Mouse (Mus musculus) retina, postnatal 7 days (tissue): ENCODE data around the gene Krt6b.
"Not testable (repeated sequence)": the region's sequence is repeated elsewhere in the genome, so short reads cannot be mapped to it uniquely, and the experiment has no call there.

Experiments used
- DNase-seq: peaks from one replicate; pipeline ENCODE4 v3.0.0-alpha.2; 2012; ENCODE audit warnings: low read depth, low spot score

Gene Krt6b

DNA sequence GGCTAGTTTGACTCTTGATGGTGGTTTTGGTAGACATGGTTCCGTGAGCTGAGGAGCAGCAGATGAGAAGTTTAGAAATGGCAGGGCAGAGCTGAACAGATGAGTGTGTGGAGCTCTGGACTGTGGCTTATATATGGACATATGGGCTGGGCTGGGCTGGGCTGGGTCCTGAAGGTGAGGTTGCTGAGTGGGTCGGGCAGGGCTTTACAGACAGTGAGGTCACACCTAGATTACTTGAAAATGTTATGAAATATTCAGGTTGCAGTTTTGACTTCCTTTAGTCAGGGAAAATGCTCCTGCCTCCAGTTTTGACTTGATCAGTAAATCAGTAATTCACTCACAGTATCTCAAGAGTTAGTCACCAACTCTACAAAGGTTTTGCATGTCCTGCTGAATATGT, at the start of gene Krt6b:
Krt6b (minus strand) TSS at position 101 of the 400 bp plus-strand sequence.
- no peak for DNase-seq

DNA sequence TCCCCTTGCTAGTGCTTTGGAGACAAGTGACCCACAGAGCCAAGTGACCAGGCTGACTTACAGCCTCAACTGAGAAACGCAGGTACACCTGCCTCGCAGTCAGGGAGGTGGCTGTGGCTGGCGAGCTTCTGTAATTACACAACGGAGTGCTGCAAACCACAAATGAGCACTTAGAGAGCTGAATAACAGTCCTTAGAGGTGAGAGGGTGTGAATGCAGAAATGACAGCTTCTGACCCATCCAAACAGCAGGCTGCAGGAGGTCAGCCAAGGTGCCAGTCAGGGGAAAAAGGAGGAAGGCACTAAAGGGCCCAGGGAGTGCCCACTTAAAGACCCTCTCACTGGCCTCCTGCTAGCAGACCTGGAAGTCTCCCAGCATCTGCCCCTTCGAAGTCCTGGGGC, 44.6 kb upstream of the Krt6b start:
- DNase-seq, result no peak

DNA sequence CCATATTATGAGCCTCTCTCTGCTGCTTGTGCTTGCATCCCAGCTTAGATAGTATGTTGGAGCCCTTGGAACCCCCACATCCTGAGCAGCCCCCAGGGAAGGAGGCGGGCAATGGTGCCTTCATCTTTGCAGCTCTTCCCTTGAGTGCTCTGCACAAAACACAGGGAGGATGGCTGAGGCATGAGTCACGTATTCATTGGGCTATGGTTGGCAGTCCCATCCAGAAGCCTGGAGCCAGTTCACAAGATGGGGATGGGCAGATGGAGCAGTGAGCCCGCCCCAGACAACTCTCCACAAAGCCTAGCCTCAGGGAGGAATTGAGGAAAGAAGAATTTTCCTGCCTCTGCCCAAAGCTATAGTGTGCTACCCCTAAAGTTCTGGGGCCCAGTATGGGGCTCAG, 35.7 kb upstream of the Krt6b start:
- no peak for DNase-seq

DNA sequence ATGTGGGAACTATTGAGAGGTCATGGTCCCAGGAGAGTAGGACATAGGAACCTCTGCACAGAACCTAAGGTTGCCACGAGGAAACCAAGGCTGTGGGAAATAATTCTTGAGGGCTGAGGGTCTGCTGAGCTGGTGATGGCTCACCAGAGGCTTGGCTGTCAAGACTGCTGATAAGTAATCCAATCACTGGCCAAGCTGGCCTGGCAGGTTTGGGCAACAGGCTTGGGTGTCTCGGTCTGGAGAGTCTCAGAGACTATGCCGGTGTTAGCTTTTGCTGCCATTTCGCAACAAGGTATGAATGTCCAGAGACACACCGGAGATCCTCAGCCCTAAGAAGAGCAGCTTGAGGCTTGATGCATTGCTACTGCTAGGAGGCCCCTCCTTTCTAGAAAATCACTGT, 34.3 kb upstream of the Krt6b start:
- DNase-seq, result no peak

DNA sequence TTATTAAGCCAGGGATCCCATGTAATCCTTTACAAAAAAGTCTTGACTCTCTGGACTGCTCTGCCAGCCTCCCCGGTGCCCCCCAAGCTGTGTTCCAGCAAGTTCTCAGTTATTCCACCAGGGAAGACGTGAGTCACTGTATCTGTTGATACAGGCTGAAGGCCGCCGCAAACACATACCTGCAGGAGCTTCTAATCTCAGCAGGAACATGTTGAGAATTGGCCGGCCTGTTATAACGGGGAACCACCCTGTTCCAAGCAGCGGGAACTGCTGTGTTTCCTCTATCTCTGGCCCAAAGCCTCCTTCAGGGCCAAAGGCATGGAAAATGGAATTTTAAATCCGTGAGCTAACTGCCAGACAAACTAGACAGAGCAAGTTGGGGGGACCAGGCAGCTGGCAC, 33.6 kb upstream of the Krt6b start:
- no peak for DNase-seq

DNA sequence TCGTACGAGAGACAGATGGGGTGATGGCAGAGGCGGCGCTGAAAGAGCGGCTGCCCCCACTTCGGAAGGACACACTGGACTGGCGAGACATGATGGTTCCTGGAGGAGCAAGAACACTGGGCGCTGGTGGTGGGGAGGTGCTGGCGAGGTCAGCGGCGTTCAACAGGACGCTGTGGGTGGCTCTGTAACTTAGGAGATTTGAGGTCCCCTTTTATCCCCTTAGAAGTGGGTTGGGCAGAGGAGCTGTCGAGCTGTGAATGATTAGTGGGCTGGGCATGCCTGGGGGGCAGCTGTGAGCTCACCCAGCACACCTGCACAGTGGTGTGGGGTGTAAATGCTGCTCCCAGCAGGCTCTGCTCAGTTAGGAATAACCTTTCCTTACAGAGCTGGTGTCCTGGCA, 32.6 kb upstream of the Krt6b start, which contains the start of gene Krt5:
Krt5 (minus strand) TSS at position 179 of the 400 bp plus-strand sequence.
- DNase-seq, result no peak

DNA sequence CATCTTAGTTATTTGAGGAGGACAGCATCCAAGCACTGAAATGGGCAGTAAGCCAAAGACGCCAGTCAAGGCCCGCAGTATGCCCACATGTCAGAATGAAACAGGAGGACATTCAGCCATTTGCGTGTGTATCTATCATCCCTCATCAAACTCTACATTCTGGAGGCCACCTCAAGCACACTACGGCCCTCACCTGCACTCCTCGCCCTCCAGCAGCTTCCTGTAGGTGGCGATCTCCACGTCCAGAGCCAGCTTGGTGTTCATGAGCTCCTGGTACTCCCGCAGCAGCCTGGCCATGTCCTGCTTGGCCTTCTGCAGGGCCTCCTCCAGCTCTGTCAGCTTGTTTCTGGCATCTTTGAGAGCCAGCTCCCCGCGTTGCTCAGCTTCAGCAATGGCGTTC, 28.6 kb upstream of the Krt6b start:
- no peak for DNase-seq

DNA sequence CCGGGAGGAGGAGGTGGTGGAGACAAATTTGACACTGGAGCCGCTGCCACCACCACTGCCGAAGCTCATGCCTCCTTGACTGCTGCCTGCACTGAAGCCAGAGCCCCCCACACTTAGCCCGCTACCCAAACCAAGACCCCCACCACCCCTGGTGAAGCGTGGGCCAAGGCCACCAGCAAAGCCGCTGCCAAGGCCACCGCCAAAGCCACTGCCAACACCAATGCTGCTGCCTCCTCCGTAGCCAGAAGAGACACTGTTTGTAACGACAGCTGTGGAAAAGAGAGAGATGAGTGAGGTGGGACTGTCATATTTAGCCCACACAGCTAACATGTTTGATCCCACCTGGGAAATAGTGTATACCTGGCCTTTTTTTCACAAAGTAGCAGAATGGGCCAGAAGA, 27.4 kb upstream of the Krt6b start:
- DNase-seq, result no peak

DNA sequence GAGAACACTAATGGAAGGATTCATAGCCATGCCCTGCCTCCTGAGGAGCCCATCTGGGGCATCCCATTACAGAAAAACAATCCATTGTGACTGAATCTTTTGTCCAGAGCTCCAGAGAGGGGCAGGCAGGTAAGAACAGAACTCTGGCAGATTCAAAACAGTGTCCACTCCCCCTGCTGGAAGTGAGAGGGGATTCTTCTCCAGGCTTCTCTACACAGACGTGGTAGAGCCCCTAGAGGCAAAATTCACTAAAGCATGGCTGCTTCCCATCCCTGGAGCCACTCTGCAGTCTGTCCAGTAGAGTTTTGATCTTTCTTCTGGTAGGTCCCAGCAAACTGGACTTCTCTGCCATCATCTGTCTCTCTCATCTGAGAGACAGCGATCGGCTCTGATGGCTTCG, 24.0 kb upstream of the Krt6b start:
- DNase-seq, result no peak

DNA sequence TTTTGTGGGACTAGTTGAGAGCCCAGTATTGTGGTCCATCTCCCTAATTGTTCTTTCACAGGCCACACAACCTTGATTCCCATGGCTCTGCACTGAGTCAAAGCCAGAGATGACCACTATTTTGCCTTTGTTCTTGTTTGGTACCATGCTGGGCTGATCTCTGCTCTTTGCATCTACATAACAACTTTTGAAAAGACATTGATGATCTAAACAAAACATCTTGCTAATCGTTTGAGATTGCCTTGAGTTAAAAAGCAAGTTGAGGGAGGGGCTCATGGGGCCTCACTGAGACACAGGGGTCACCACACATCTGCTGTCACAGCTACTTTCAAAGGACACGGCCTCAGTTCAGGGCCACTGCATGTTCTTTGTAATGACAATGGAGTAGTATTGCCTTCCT, 22.3 kb upstream of the Krt6b start:
- no peak for DNase-seq

DNA sequence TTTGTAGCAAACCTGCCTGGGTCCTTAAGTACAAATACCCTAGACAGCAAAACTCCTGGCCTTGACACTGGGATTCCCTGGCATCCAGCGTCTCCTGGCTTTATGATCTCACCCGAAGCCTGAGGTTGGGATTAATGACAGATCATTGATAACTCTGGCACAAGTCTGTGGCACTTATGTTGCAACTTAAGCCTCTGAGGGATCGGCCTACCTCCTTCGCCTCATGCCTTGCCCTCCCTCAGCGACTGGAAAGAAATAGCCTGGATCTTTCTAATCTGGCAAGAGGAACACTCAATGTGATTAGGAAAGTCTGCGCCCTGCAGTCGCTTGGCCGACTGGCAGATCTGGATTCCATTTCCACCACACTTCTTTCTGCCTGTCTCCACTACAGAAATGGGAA, 19.8 kb upstream of the Krt6b start:
- no peak for DNase-seq

DNA sequence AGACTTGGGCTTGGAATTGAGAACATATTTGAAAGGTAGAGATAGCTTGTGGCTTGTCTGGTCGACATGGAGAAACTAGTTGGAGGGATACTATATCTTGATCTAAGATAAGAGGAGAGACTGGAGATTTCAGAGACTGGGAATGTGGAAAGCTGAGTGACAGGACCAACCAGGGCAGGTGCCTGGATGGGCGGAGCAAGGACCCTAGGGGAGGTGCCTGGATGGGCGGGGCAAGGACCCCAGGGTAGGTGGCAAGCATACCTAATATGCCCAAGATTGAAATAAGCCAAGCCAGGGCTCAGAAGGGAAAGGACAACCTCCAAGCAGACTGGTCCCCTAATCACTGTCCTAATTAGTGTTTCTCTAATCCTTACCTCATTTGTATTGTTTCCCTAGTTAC, 19.1 kb upstream of the Krt6b start:
- no peak for DNase-seq

DNA sequence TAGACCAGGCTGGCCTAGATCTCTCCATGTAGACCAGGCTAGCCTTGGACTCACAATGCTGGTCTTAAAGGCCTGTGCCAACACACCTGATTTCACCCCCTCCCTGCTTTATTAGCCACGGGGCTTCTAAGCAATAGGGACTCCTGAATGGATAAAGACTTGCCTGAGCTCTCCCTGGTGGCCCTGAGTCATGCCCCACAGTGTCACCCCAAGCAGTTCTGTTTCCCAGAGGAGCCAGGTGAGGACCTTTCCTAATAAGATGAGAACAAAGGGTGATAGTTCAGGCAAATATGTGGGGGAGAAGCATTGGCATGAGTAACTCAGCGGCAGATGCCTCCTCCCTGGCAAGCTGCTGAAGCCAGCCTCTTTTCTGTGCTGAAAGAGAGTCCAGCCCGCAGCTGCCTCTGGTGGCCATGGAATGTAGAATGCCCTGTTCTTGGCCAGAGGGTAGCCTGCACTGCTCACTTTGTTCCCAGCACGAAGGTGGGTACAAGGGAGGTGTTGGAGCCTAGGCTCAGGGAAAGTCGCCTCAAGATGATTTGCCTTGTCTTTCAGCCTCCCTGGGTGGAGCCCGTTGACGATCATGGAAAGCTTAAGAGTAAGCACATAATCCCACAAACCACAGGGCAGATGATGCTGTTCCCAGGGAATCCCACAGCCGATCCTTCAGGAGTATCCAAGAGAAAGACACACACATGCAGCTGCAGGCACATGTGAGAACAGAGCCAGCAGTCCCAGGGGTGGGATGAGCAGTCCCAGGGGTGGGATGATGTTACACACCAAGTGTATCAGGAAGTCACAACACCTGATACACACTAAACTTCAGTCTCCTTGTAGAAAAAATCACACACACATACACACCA, 17.5 kb upstream of the Krt6b start:
- DNase-seq, result no peak

DNA sequence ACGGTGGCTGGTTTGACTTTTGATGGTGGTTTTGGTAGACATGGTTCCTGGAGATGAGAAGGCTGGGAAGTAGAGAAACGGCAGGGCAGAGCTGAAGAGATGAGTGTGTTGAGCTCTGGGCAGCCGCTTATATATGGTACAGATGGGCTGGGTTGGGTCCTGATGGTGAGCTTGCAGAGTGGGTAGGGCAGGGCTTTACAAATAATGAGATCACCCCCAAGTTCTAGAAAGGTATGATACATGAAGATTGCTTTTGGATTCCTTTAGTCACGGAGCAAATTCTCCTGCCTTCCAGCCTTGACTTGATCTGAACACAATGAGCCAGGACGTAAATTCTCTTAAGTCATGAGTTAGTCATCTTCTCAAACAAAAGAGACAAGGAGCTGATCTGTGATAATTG, 14.1 kb upstream of the Krt6b start, which contains the start of gene Krt6a:
Krt6a (minus strand) TSS at position 101 of the 400 bp plus-strand sequence.
- no peak for DNase-seq

DNA sequence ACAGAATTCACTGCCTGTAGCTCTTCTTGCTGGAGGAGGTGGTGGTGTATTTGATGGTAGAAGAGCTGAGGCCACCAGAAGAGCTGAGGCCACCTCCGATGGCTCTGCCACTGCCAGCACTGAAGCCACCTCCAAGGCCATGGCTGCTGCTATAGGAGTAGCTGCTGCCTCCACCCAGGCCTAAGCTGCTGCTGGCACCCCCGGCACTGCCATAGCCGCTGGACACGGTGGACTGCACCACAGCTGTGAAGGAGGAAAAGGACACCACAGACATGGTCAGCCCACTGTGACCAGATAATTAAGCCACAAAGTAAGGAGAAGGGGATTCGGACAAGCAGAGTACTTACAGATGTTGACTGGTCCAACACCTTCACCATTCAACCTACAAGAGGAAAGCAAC, 10.4 kb upstream of the Krt6b start:
- DNase-seq, result not testable (repeated sequence)

DNA sequence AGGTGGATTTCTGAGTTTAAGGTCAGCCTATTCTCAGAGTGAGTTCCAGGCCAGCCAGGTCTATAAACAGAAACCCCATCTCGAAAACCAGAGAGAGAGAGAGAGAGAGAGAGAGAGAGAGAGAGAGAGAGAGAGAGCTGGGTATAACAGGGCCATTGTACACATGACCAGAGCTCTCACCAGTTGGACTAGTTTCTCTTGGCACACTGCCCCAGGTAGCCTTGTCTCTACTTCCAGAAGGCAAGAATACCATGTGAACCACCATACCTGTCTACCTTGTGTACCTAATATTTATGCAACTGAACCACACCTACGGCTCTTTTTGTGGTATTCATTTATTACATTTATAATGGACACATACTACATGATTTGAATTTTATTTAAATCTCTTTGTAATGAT, 8.1 kb upstream of the Krt6b start:
- no peak for DNase-seq

DNA sequence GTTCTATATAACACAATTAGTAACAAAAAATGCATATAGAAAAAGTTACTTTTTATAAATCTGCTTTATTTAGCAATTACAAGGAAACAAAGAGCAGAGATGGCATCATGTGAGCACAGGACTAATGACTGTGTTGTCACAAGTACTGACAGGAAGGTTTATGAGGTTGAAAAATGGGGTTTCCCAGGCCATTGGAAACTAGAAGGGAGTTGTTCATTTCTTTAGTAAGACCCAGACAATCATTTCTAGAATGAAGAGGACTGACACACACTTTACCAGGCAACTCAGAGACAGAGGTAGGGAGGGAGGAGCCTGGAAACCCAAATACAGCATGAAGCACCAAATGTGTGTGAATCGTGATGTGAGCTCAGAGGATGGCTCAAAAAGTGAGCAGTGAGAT, 4.1 kb downstream of the Krt6b start:
- DNase-seq, result no peak

DNA sequence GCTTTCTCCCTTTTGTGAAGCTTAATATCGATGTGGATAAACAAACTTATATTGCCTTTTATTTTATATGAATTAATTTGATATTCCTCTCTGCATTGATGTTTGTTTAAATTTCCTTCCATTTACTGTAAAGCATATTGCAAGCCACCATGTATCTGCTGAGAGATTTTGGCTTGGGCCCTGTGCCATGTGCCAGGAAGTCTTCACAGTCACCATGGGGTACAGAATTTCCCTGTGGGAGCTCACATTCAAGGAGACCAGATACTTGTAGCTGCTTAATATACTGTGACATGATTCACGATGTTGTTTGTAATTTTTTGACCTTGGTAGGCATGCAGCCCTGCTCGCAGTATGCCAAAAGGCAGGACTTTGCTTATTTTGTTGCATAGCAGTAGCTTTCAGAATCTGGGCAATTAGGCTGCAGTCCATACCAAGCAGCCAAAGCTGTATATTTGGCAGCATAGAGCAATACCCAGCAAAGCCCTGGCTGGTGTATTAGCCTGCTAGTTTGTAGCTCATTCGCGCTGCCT, 27.3 kb downstream of the Krt6b start:
- no peak for DNase-seq

DNA sequence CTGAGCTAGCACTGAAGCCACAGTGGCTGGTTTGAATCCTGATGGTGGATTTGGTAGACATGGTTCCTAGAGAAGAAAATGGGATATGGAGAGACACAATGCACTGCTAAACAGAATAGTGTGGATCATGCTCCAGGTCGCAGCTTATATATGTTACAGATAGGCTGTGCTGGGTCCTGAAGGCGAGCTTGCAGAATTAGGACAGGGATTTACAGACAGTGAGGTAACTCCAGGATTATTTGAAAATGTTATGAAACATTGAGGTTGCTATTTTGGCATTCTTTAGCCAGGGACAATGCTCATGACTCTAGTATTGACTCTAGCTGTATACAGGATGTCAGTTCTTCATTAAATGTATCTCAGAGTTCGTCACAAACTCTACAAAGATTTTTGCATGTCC, 32.8 kb downstream of the Krt6b start, which contains the start of gene Gm5478:
Gm5478 (minus strand) TSS at position 101 of the 400 bp plus-strand sequence.
- DNase-seq, result no peak

DNA sequence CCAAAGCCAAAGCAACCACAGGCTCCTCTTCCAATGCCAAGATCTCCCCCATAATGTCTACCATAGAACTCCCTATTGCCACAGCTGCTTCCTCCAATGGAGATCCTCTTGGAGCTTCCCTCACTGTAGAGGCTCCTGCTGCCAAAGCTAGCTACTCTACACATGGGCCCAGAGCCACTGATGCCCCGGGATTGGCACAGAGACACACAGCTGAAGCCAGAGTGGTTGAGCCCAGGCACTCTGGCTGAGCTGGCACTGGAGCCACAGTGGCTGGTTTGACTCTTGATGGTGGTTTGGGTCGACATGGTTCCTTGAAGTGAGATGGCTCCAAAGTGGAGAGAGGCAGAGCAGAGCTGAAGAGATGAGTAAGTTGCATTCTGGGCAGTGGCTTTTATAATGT, 52.2 kb downstream of the Krt6b start, which contains the start of gene Gm5414:
Gm5414 (minus strand) TSS at position 305 of the 400 bp plus-strand sequence.
- DNase-seq, result no peak
